Mouse (Mus musculus) MEL (cell line): ENCODE measurements around the gene Adm2. TPM values are rescaled to one million over a fixed set of nuclear protein-coding genes. Genes with fewer than 3 reads are reported as not detected.

Source experiments
- DNase-seq: peaks from one replicate; pipeline ENCODE4 v3.0.0; 2011; ENCODE audit warnings: low read depth, low spot score
- H3K27ac ChIP-seq: 2 replicates; pipeline ENCODE4 v1.5.1; 2012; ENCODE audit warnings: low read depth, mild to moderate bottlenecking, control low read depth, low read length, moderate library complexity; ENCODE audit not compliant: control insufficient read depth
- H3K27me3 ChIP-seq, 2 experiments: fragments of 150-350 bp in 1 of 2; sonication (generic) in 1 of 2; 2 replicates each; pipeline ENCODE4 v1.6.1; 2012; ENCODE audit warnings: low read length in 2 of 2, mild to moderate bottlenecking in 2 of 2, improper control_type of control experiment in 1 of 2, moderate library complexity in 1 of 2; ENCODE audit not compliant: insufficient read depth in 2 of 2, control insufficient read depth in 1 of 2
- H3K36me3 ChIP-seq, 2 experiments: 2 replicates each; pipeline ENCODE4 v1.6.1; 2012 to 2014; ENCODE audit warnings: low read length in 2 of 2, improper control_type of control experiment in 1 of 2, inconsistent platforms in 1 of 2, mild to moderate bottlenecking in 1 of 2; ENCODE audit not compliant: insufficient read depth in 2 of 2, control insufficient read depth in 1 of 2
- H3K4me1 ChIP-seq, 2 experiments: fragments of 150-350 bp in 1 of 2; sonication (generic) in 1 of 2; 2 replicates each; pipeline ENCODE4 v1.6.1; 2012; ENCODE audit warnings: low read length in 2 of 2, improper control_type of control experiment in 1 of 2, mild to moderate bottlenecking in 1 of 2; ENCODE audit not compliant: insufficient read depth in 2 of 2, control insufficient read depth in 1 of 2
- H3K4me3 ChIP-seq, 2 experiments: fragments of 150-350 bp in 1 of 2; sonication (generic) in 1 of 2; 2 replicates each; pipeline ENCODE4 v1.5.1; 2012; ENCODE audit warnings: low read depth in 2 of 2, low read length in 2 of 2, mild to moderate bottlenecking in 2 of 2, moderate library complexity in 2 of 2, control low read depth in 1 of 2, improper control_type of control experiment in 1 of 2; ENCODE audit not compliant: control insufficient read depth in 1 of 2, insufficient read depth in 1 of 2
- H3K79me2 ChIP-seq: 2 replicates; pipeline ENCODE4 v1.6.1; 2012; ENCODE audit warnings: mild to moderate bottlenecking, low read length, moderate library complexity; ENCODE audit not compliant: control insufficient read depth, poor library complexity, insufficient read depth
- H3K9ac ChIP-seq: 2 replicates; pipeline ENCODE4 v1.6.1; 2012; ENCODE audit warnings: low read depth, mild to moderate bottlenecking, control low read depth, low read length, moderate library complexity; ENCODE audit not compliant: control insufficient read depth, poor library complexity, severe bottlenecking
- H3K9me3 ChIP-seq: fragments of 150-350 bp; sonication (generic); replicated peaks from 2 replicates; pipeline ENCODE4 v1.6.1; 2012; ENCODE audit warnings: mild to moderate bottlenecking, low read length, improper control_type of control experiment, moderate library complexity; ENCODE audit not compliant: insufficient read depth
- CHD2 ChIP-seq: IDR thresholded peaks from 2 replicates; pipeline ENCODE4 v1.6.1; 2011; ENCODE audit warnings: low read length, improper control_type of control experiment
- ETS1 ChIP-seq: IDR thresholded peaks from 2 replicates; pipeline ENCODE4 v1.6.1; 2012; ENCODE audit warnings: low read depth, mild to moderate bottlenecking, inconsistent platforms, low read length, improper control_type of control experiment, moderate library complexity
- GABPA ChIP-seq: IDR thresholded peaks from 2 replicates; pipeline ENCODE4 v1.6.1; 2012; ENCODE audit warnings: low read depth, mild to moderate bottlenecking, inconsistent platforms, low read length, improper control_type of control experiment, moderate library complexity
- GATA1 ChIP-seq: IDR thresholded peaks from 2 replicates; pipeline ENCODE4 v1.6.1; 2011; ENCODE audit warnings: low read depth, low read length, improper control_type of control experiment
- HCFC1 ChIP-seq: IDR thresholded peaks from 2 replicates; pipeline ENCODE4 v1.6.1; 2012; ENCODE audit warnings: low read depth, mild to moderate bottlenecking, inconsistent platforms, low read length, improper control_type of control experiment, moderate library complexity
- KAT2A ChIP-seq: conservative IDR thresholded peaks from 2 replicates; pipeline ENCODE4 v1.6.1; 2012; ENCODE audit warnings: low read depth, low read length, improper control_type of control experiment, inconsistent platforms
- MAFK ChIP-seq: IDR thresholded peaks from 2 replicates; pipeline ENCODE4 v1.6.1; 2011; ENCODE audit warnings: low read depth, mild to moderate bottlenecking, low read length, improper control_type of control experiment, borderline replicate concordance
- MAZ ChIP-seq: IDR thresholded peaks from 2 replicates; pipeline ENCODE4 v1.6.1; 2012; ENCODE audit warnings: low read depth, mild to moderate bottlenecking, inconsistent platforms, low read length, improper control_type of control experiment
- MXI1 ChIP-seq: IDR thresholded peaks from 2 replicates; pipeline ENCODE4 v1.6.1; 2011; ENCODE audit warnings: mild to moderate bottlenecking, low read depth, low read length, improper control_type of control experiment
- NELFE ChIP-seq: IDR thresholded peaks from 2 replicates; pipeline ENCODE4 v1.6.1; 2011; ENCODE audit warnings: low read depth, low read length, improper control_type of control experiment
- POLR2A ChIP-seq, 2 experiments: IDR thresholded peaks; 2 replicates each; pipeline ENCODE4 v1.6.1; 2011 to 2012; ENCODE audit warnings: low read length in 2 of 2, mild to moderate bottlenecking in 2 of 2, control low read depth in 1 of 2, improper control_type of control experiment in 1 of 2, low read depth in 1 of 2, moderate library complexity in 1 of 2; ENCODE audit not compliant: control insufficient read depth in 1 of 2, insufficient read depth in 1 of 2, poor library complexity in 1 of 2
- POLR2AphosphoS5 ChIP-seq: IDR thresholded peaks from 2 replicates; pipeline ENCODE4 v1.6.1; 2012; ENCODE audit warnings: low read depth, borderline replicate concordance, mild to moderate bottlenecking, inconsistent platforms, low read length, moderate library complexity, mixed read lengths
- SIN3A ChIP-seq: IDR thresholded peaks from 2 replicates; pipeline ENCODE4 v1.6.1; 2012; ENCODE audit warnings: low read length, improper control_type of control experiment, inconsistent platforms
- SMC3 ChIP-seq: IDR thresholded peaks from 2 replicates; pipeline ENCODE4 v1.6.1; 2011; ENCODE audit warnings: low read depth, low read length, improper control_type of control experiment
- TAL1 ChIP-seq: IDR thresholded peaks from 2 replicates; pipeline ENCODE4 v1.6.1; 2012; ENCODE audit warnings: mild to moderate bottlenecking, inconsistent platforms, low read length, moderate library complexity, mixed read lengths
- ZC3H11A ChIP-seq: IDR thresholded peaks from 2 replicates; pipeline ENCODE4 v1.6.1; 2012; ENCODE audit warnings: low read depth, mild to moderate bottlenecking, inconsistent platforms, low read length, improper control_type of control experiment
- ZKSCAN1 ChIP-seq: IDR thresholded peaks from 2 replicates; pipeline ENCODE4 v1.6.1; 2012; ENCODE audit warnings: low read depth, mild to moderate bottlenecking, inconsistent platforms, low read length, improper control_type of control experiment, moderate library complexity
- polyA plus RNA-seq, 2 experiments: library from polyadenylated mRNA; stranded (reverse) in 1 of 2; unstranded in 1 of 2; fragments of >175 nt in 1 of 2; fragments of >200 nt in 1 of 2; gene quantifications; 2 replicates each; pipeline versions ENCODE4 v1.2.1 to v1.2.4; 2012; ENCODE audit warnings: low replicate concordance in 2 of 2, low read depth in 1 of 2; ENCODE audit not compliant: insufficient read length in 2 of 2, insufficient read depth in 1 of 2, missing spikeins in 1 of 2
- total RNA-seq: library from RNA; depleted of rRNA; stranded (reverse); fragments of 300-350 nt; gene quantifications from 2 replicates; pipeline ENCODE4 v1.2.3, GENCODE M21; 2012

The Adm2 gene
- total and polyA plus RNA-seq, 3 experiments: 1.4 to 18.2 TPM; not detected in 1

DNA sequence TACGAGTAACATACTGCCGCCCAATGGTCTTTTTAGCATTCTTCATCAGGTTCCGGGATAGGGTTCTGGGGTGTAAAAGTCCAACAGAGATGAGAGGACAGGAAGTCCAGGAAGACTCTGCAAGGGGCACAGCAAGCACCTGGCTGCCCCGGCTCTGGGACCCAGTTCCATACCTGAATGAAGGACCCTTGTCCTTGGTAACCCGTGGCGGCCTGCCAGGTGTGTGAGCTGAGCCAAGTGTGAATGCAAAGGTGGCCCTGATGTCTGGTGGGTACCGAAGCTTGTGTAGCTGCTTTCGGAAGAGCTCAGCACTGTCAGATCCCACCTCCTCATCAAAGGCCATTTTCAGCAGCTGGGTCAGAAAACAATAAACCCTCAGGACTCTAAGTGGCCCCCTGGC lies 21.9 kb upstream of the Adm2 start (continued):
- no peak for TF ChIP-seq HCFC1
- TF ChIP-seq MXI1: no peak

DNA sequence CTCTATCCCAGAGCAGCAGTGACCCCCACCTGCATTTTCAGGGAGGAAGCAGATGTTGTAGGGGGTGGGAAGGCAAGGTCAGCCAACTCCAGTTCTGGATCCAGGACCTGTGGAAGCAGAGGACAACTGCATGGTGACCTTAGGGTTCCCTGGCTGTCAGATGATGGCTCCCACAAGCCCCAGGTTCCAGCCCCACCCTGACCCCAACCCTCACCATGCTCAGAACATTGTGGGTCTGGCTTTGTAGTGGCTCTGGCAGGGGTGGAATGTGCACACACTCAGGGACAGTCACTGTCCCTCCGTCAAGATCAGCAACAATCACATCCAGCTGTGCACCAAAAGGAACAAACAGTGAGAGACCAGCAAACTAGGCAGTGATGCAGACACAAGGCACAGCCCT lies 16.6 kb upstream of the Adm2 start:
- Histone ChIP-seq H3K4me3 (no peak overlapping the region), H3K36me3 (peaks cover 2 to 21% of the 10 kb centered on the region in 2 experiments), H3K27ac (no peak overlapping the region), H3K27me3 (no peaks in the 10 kb centered on the region), H3K9me3 (no peaks in the 10 kb centered on the region), H3K9ac (no peak overlapping the region), H3K4me1 (peaks cover 13 to 24% of the 10 kb centered on the region in 2 experiments), H3K79me2 (peaks cover 31% of the 10 kb centered on the region)
- no peak for DNase-seq
- TF ChIP-seq GABPA (no peak), POLR2A (IDR thresholded peaks at IDR 0.05; ENCODE audit: control insufficient read depth in 1 of 2, insufficient read depth in 1 of 2, low read depth in 1 of 2, low read length in 2 of 2, poor library complexity in 1 of 2) (no peak), POLR2AphosphoS5 (no peak), NELFE (no peak), ZKSCAN1 (no peak)

DNA sequence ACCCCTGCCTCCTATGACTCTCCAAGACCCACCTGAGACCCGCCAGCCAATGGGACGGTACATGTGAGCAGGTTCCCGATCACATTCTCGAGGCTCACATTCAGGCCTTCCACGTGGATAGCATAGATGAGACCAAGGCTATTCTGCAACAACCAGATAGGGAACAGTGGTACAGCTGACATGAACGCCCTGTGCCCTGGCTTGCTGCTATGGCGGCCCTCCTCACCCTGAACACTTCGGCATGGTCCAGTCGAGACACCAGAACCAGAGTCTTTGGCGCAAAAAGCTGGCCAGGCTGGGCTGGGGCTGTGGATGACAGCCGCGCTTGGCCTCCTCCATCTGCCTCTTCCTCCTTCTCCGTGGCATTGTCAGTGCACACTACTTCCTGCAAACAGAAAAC lies 15.1 kb upstream of the Adm2 start:
- H3K36me3 ChIP-seq: peaks cover 2 to 23% of the 10 kb centered on the region in 2 experiments
- H3K27ac ChIP-seq: no peak overlapping the region
- no peak overlapping the region for H3K9ac ChIP-seq
- no peak for TF ChIP-seq ZC3H11A
- no peak for TF ChIP-seq ETS1
- TF ChIP-seq SIN3A: no peak
- no peak for TF ChIP-seq POLR2AphosphoS5
- TF ChIP-seq MAZ: no peak
- no peak for TF ChIP-seq SMC3
- TF ChIP-seq TAL1: no peak
- no peak for TF ChIP-seq KAT2A
- no peak for TF ChIP-seq GATA1
- no peak for TF ChIP-seq MAFK
- TF ChIP-seq CHD2: no peak
- no peaks in the 10 kb centered on the region for H3K27me3 ChIP-seq
- H3K4me3 ChIP-seq: no peak overlapping the region
- H3K4me1 ChIP-seq: peaks cover 13 to 26% of the 10 kb centered on the region in 2 experiments
- no peaks in the 10 kb centered on the region for H3K9me3 ChIP-seq
- peaks cover 46% of the 10 kb centered on the region for H3K79me2 ChIP-seq
- no peak for DNase-seq
